Mouse (Mus musculus) mouse trophoblast stem cell (cell line): Measurements from ENCODE around the gene C1ql2.

Experiments used
- in situ Hi-C, 2 experiments: fragments of 300-500 bp; cut with MseI, MboI; formaldehyde crosslinking; loops; 2 replicates in 1 of 2; 3 replicates in 1 of 2; pipeline ENCODE4 v1.15.1; 2025

C1ql2 gene

GRCm38 (mm10) chr1:120385029-120385571 is 44.7 kb downstream of the C1ql2 start:
- in situ Hi-C loops: no loop called here

GRCm38 (mm10) chr1:120389734-120390133 is 49.4 kb downstream of the C1ql2 start:
- in situ Hi-C loops: no loop called here

GRCm38 (mm10) chr1:120390336-120390735 is 50.0 kb downstream of the C1ql2 start:
- in situ Hi-C loops: no loop called here
